Mouse (Mus musculus) liver, adult (tissue): ENCODE data around the gene Smarcd3.

ENCODE experiments used
- GATA4 ChIP-seq: IDR thresholded peaks from 2 replicates; pipeline ENCODE4 v1.6.1; 2014; ENCODE audit warnings: mild to moderate bottlenecking, low read length; ENCODE audit not compliant: insufficient replicate concordance

Gene Smarcd3

DNA sequence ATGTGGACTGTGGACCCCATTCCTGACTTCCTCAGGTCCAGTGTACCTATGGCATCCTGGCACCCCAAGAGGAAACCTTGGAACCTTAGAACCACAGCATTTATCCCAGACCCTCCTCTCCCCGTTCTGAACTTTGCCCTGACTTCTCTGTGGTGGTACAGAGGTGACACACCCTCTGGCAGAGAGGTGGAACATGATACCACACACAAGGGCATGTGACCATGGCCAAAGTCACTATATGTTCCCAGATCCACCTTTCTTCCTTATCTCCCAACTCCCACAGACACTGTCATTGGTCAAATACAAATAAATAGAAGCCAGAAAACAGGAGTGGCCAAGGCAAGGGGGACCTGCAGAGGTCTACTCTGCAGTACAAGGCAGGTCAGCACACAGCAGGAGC, 10.9 kb upstream of the Smarcd3 start:
- no peak for TF ChIP-seq GATA4

DNA sequence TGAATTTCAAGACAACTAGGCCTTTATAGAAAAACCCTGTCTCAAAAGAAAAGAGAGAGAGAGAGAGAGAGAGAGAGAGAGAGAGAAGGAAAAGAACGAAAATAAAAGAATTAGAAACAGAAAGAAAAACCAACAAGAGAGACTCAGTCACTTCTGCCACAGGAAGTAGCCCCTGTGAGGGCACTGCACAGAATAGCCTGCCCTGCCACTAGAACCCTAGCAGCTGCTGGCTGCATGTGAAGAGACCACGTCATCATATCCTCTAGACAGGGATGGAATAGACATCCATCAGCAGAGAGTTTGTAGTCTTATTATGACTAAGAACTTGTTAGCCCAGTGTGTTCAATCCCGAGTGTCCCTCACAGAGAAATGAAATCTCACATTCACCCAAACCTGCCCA, 5.5 kb upstream of the Smarcd3 start:
- no peak for TF ChIP-seq GATA4

DNA sequence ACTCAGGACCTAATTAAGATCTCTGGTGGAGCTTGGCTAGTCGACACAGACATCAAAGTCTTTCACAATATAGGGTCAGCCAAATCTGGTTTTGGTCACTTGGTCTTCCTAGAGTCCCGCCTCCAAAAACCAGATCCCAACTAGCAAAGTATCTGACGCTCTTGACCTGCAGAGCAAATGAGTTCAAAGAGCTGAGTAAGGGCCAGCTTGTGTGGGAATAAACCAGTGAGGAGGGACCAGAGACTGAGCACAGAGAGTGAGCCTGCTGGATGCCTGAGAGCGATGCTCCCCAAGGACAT, 560 bp upstream of the Smarcd3 start:
- TF ChIP-seq GATA4, result no peak

DNA sequence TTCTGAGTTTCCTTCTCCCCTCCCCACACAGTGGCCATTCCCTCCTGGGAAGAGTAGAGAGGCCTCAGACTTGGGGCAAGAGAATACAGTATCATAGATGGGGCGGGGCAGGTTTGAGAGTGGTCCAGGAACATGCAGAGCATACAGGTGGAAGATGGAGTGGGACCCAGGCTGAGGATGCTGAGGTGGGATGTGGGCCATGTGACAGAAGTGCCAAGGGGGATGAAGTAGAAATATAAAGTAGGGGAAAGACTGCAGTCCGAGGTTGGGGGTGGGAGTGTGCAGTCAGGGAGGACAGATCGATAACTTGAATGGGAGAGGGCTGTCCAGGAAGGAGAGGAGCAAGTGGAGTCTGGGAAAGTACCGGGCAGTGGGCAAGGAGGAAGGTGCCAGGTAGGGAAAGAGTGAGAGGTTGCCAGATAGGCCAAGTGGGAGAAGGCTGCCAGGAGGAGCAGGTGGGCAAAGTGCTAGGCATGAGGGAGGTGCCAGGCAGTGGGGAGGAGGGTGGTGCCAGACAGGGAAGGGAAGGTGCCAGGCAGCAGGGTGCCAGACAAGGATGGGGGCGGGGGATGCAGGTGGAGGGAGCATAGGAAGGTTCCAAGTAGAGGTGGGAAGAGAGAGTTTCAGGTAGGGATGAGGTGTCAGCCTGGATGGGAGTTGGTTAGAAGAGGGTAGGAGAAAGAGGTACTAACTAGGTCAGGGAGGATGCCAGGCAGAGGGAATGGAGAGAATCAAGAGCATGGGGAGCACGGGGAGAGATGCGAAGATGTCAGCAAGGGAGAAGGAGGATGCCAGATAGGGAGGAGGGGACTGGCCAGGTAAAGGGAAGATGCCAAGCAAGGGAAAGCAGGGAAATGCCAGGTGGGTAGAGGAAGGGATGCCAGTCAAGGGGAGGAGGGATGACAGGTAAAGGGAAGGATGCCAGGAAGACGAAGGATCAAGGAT, 898 bp downstream of the Smarcd3 start:
- no peak for TF ChIP-seq GATA4

DNA sequence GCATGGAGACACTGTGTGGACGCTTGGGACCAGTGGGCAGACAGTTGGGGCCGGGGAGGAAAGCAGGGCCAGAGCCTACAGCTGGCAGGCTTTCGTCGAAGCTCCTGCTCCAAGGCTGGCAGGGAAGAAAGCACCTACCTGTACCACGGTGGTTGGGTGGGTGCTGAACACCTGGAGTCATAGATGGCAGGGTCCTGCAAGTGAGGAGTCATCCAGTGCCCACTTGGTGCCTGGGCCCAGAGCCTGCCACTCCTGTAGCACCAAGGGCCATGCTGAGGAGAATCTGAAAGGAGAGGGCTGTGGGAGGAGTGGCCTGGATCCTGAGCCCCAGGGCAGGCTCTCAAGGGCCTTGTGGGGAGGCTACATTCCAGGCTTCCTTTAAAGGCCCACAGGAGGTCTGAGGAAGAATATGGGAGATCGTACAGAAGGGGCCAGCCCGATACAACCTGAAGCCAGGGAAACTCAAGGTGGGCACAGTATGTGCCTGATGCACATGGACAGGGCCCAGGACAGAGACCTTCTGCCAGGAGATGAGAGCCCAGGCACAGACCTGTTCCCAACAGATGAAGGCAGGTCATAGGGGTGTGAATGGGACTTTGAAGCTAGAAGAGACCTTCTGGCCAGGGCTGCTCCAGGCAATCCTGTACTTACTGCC, 1.7 kb downstream of the Smarcd3 start:
- no peak for TF ChIP-seq GATA4

DNA sequence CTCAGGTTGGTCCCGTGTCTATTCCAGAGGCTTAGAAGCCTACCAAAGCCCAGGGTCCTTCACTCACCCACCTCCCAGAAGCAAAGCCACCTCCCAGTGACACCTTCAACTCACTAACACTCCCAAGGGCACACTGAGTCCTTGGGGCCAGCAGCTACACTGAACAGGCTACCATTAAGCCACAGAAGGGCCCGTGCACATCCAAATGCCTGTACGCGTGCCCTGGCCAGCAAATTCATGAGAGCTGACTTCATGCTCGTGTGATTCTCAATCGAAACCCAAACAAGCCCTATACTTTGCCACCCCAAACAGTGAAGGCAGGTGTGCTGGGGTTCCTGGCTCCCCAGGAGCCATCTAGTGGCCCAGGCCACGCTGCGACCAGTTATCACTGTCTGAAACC, 3.6 kb downstream of the Smarcd3 start:
- TF ChIP-seq GATA4, result no peak

DNA sequence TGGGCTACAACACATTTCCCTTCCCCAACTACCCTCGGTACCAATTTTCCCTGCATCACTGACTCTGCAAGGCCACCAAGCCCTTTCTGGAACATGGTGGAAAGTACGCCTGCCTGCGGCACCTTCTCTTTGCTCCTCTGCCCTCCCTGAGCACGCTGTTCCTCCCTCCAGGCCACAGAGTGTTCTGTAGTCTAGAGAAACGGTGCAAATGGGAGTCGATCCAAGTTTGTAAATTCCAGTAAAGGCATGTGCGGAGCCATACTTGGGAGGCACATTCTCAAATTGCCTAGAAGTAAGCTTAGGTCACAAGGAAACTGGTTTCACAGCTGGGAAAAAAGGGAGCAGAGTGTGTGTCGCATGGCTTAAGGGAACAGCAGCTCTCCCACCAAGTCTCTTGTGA, 4.1 kb downstream of the Smarcd3 start:
- TF ChIP-seq GATA4, result no peak

DNA sequence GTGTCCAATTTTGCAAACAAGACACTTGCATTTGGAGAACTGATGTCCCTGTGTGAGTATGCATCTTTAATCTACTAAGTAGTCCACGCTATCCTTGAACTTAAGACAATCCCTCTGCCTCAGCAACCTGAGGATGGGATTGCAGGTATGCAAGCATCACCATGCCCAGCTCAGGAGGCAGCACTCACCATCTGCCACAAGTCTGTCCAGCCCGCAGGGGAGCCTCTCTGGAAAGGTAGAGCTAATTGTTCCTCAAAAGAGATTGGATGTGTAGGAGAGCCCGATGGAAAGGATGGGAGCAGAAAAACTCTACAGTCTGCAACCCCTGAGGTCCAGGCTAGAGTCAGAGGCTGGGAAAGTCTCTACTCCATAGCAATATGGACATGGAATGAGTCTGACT, 5.3 kb downstream of the Smarcd3 start:
- no peak for TF ChIP-seq GATA4

DNA sequence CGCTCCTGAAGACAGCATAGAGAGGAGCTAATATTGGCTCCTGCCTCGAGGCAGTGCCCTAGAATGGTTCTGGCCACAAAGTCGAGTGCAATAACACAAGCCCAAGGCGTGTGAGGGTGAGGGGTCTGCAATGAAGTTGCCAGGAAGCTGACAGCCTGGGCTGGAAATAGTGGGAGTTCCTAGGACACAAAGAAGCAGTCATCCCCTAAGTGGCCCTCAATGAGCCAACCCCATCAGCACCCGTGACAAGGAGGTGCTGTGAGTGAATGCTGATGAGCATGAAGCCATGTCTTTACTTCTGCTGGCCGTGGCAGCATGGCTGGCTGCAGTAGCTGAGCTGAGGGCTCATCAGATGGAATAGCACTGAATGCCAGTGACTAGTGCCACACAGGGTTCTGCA, 9.1 kb downstream of the Smarcd3 start:
- no peak for TF ChIP-seq GATA4

DNA sequence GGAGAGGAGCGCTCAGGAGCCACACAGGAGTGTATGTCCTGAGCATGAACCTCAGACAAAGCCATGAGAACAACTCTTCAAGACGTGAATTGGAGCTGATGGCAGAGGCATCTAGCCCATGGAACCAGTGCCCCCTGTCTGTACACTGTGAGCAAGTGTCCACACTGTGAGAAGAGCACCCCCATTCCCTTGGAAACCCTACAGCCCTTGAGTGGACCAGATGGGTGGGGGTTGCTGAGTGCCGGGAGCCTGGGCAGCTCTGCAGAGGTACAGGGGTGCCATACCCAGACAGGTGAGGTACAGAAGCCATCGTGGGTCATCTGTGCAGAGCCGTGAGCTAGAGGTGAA, 11.9 kb downstream of the Smarcd3 start:
- no peak for TF ChIP-seq GATA4

DNA sequence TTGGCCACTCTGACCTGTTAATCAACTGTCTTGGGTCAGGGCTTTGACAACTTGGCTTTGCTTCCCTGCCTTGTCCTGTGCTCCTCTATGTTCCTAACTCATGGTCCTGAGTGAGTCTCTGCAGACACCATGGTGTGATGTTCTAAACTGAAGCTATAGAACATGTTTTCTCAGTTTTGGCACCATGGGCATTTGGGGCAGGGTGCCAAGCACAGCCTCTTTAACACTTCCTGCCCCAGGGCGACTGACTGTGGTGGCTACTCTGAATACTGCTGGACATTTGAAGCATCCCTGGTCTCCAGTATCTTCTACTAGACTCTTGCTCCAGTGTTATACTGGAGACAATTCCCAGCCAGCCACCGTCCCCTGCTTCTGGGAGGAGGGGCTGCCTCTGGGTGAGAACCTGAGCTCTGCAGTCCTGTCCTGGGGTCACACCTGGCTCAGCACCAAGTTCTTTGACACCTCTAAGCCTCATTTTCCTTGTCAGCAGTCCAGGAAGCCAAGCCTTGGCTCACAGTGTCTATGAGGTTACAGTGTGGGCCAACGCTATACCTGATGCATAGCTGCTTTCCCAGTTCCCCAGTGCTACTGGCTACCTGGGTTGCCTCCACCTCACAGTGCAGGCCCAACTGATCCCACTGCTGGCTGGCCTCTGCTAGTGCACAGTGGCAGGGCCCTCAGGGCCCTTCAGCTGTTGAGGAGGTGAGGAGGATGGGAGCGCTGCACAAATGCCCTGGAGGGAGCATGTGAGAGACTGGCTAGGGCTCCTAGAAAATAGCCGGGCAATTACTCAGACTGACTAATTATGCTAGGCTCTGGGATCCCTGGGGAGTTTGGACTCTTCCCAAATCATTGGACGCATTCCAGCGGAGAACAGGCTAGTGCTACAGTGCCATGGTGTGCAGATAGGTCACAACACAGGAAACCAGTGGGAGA, 12.6 kb downstream of the Smarcd3 start:
- TF ChIP-seq GATA4, result no peak

DNA sequence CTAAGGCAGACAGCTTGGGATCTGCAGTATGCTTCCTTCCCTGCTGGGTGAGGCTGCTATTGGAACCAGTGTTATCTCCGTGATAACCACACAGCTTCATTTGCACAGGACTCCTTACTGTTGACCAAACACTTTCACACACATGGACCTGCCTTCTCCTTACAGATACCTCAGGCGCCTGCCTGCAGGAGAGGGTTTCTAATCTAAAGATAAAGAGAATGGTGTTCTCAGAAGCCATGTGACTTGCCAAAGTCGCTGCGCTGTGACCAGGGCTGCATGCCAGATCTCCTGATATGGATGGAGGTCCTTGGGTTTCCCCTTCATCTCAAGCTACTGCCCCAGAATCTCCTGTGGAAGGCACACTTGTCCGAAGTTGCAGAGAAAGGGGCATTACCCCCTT, 14.8 kb downstream of the Smarcd3 start:
- no peak for TF ChIP-seq GATA4

DNA sequence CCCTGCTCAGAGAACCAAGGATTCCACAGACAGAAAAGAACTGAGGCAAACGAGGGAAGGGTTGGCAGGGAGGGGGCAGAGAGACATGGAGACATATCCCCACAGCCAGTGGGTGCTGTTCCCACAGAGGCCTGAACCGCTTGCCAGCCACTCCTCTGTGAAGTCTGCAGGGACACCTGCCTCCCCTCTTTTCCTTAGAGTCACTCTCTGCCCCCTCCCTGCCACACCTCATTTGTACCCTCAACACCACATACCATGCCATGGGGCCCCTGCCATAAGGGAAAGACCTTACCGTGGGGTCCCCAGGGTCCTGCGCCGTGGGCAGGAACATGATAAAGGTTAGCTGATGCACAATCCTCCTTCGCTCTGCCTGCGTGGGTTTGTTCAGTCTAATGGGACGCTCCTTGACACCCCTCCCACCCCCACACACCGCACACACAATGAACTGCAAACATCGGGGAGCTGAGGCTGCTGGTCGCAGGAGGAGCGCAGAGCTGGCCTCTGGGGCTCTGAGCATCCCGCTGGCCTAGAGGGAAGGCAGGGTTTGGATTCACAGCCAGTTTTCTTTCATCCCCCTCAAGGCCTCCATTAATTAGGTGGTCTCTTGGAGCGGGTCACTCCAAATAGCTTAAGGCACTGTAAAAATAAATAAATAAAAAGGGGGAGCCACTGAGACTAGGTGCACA, 18.1 kb downstream of the Smarcd3 start:
- no peak for TF ChIP-seq GATA4

DNA sequence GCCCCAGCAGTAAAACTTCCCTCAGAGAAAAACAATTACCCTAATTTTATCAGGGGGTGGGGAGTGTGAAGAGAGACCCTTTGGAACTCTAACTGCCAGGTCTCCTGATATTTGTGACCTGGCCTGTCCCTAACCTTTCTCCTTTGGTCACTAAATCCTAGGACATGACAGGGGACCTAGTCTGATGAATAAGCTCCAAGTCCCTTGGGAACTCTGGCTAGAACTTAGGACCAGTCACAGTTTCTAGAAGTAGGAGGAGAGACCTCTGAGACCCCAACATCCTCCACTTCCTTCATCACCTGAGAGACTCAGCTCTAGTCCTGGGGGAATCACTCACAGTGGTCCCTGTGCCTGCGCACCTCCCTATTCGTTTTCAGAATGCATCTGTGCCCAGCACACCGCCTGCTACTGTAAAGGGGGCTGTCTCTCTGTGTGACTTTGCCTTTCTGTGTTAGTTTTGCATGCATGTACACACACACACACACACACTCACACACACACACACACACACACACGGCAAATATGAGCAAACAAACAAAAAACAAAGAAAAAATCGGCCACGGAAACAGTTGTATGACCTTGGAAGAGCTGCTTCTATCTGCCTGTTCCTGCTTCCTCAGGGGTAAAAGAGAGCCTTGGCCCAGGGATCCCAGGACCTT, 18.8 kb downstream of the Smarcd3 start:
- TF ChIP-seq GATA4, result no peak

DNA sequence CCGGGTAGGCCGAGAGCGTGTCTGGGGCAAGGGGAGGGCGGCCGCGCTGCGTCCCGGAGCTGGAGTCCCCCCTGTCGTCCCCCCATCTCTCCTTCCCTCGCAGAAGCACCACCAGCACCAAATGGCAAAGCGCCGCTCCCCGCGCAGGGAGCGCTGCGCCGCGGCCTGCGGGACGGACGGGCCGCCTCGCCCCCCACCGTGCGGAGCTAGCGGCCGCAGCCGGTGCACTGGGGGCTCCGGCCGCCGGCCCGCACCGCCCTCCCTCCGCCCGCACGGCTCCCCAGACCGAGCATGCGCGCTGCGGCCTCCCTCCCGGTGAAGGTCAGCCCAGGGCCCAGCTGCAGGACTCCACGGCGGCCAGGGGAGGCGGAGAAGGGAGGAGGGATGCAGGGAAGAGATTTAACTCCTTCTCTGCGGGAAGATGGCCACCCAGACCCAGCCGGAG, 19.5 kb downstream of the Smarcd3 start:
- TF ChIP-seq GATA4, result no peak; the same call in 1 of the 2 replicates
